Mouse (Mus musculus) kidney, postnatal 10 days (tissue): ENCODE data around the gene Ripply3.
"Not testable (repeated sequence)": the region's sequence is repeated elsewhere in the genome, so short reads cannot be mapped to it uniquely, and the experiment has no call there.

Experiments
- DNase-seq: peaks from one replicate; pipeline ENCODE4 v3.0.0; 2021; ENCODE audit warnings: mixed read lengths

The Ripply3 gene

GRCm38 (mm10) chr16:94315215-94315614 lies 13.0 kb upstream of the Ripply3 start:
- DNase-seq, result peak; percentile 28

GRCm38 (mm10) chr16:94317752-94318151 lies 10.5 kb upstream of the Ripply3 start:
- peak; percentile 72 for DNase-seq

GRCm38 (mm10) chr16:94320223-94320622 lies 8.0 kb upstream of the Ripply3 start:
- no peak for DNase-seq

- no peak for DNase-seq
Observed at GRCm38 (mm10) chr16:94323681-94324080, 4.5 kb upstream of the Ripply3 start.

GRCm38 (mm10) chr16:94326008-94326407 lies 2.2 kb upstream of the Ripply3 start:
- DNase-seq, result no peak

- peak; percentile 41 for DNase-seq
Observed at GRCm38 (mm10) chr16:94328881-94329867, 954 bp downstream of the Ripply3 start.

- no peak for DNase-seq
Observed at GRCm38 (mm10) chr16:94330429-94330828, 2.2 kb downstream of the Ripply3 start.

- no peak for DNase-seq
Observed at GRCm38 (mm10) chr16:94331233-94331885, 3.1 kb downstream of the Ripply3 start.

- peak; percentile 81 for DNase-seq
Observed at GRCm38 (mm10) chr16:94331886-94332252, 3.6 kb downstream of the Ripply3 start.

- DNase-seq, result no peak
Observed at GRCm38 (mm10) chr16:94335656-94336055, 7.4 kb downstream of the Ripply3 start.

GRCm38 (mm10) chr16:94339164-94340160 lies 11.2 kb downstream of the Ripply3 start:
- DNase-seq, result not testable (repeated sequence)

GRCm38 (mm10) chr16:94345733-94346132 lies 17.5 kb downstream of the Ripply3 start:
- DNase-seq, result no peak

- DNase-seq, result no peak
Observed at GRCm38 (mm10) chr16:94347080-94347731, 19.0 kb downstream of the Ripply3 start.

GRCm38 (mm10) chr16:94348779-94349178 lies 20.6 kb downstream of the Ripply3 start:
- DNase-seq, result no peak

GRCm38 (mm10) chr16:94349588-94350286 lies 21.5 kb downstream of the Ripply3 start:
- no peak for DNase-seq

GRCm38 (mm10) chr16:94350287-94350677 lies 22.1 kb downstream of the Ripply3 start:
- DNase-seq, result peak; percentile 21

GRCm38 (mm10) chr16:94354450-94354849 lies 26.2 kb downstream of the Ripply3 start:
- peak; percentile 28 for DNase-seq

- no peak for DNase-seq
Observed at GRCm38 (mm10) chr16:94356046-94356445, 27.8 kb downstream of the Ripply3 start.

GRCm38 (mm10) chr16:94356776-94357494 lies 28.7 kb downstream of the Ripply3 start:
- DNase-seq, result no peak

- no peak for DNase-seq
Observed at GRCm38 (mm10) chr16:94358091-94358490, 29.9 kb downstream of the Ripply3 start.
